27 mouse cellular contexts compared by ENCODE assay signal in genomic region chr1:25894169-25894568, GRCm38 (mm10).
A peak's percentile ranks its signal among the peaks of the same experiment; 100 is the strongest.
DNase-seq lines count a peak whose midpoint lies in the region; ATAC-seq and TF ChIP-seq lines count a peak whose summit lies in the region.
"Had no signal": no experiment of that assay in that cellular context is flagged by ENCODE, and none has a peak within 500 bp of the region (broad histone marks: within the 10 kb centered on the region; RNA-seq: fewer than 3 reads in every experiment).

No protein-coding gene starts in this region.

- in situ Hi-C loops in CH12.LX (cut with MboI; ENCODE audit: low pct_ligation_motif_present, low pct_unique_long_range_greater_than_20kb, low sequenced_read_pairs): no loop called here

- TF ChIP-seq CTCF in layer of hippocampus, adult 2 months (conservative IDR thresholded peaks at IDR 0.05): peak; percentile 53
- peak in 1 of 2 experiments; percentile 27; a peak in 2 of 4 replicates for TF ChIP-seq CTCF in CH12.LX (conservative IDR thresholded peaks at IDR 0.05 in 1 of 2, IDR thresholded peaks at IDR 0.05 in 1 of 2; ENCODE audit: low read depth in 2 of 2, low read length in 2 of 2)

- no peaks in the 10 kb centered on the region for H3K36me3 ChIP-seq in forebrain, embryonic 14.5 days (ENCODE audit: control insufficient read depth, insufficient read depth, low read length)
- H3K36me3 ChIP-seq in forebrain, embryonic 15.5 days: no peaks in the 10 kb centered on the region
- no peaks in the 10 kb centered on the region for H3K36me3 ChIP-seq in CH12.LX (replicated peaks in 1 of 2; ENCODE audit: control insufficient read depth in 1 of 2, insufficient read depth in 1 of 2, low read length in 1 of 2)
- H3K36me3 ChIP-seq: hindbrain, embryonic 10.5 days; kidney, embryonic 15.5 days; limb, embryonic 12.5 days; liver, embryonic 15.5 days; midbrain, embryonic 12.5 days; neural tube, embryonic 15.5 days had no signal

- TF ChIP-seq EP300 in CH12.LX (IDR thresholded peaks at IDR 0.05; ENCODE audit: low read length): no peak

- H3K4me2 ChIP-seq in forebrain, embryonic 14.5 days (ENCODE audit: low read length): no peak overlapping the region
- no peak overlapping the region for H3K4me2 ChIP-seq in forebrain, embryonic 15.5 days (replicated peaks)
- H3K4me2 ChIP-seq in CH12.LX (ENCODE audit: insufficient read depth, low read depth, poor library complexity, severe bottlenecking): no peak overlapping the region
- H3K4me2 ChIP-seq: kidney, embryonic 15.5 days; limb, embryonic 12.5 days; liver, embryonic 15.5 days; lung, embryonic 14.5 days; midbrain, embryonic 12.5 days; neural tube, embryonic 15.5 days had no signal

- peak; percentile 55 for DNase-seq in forebrain, embryonic 14.5 days (ENCODE audit: low spot score)
- no peak for DNase-seq in layer of hippocampus, adult 2 months (ENCODE audit: low spot score in 2 of 2)
- DNase-seq in layer of hippocampus, postnatal 25 days (ENCODE audit: extremely low spot score in 1 of 2, low spot score in 1 of 2): no peak
- no peak for DNase-seq in CH12.LX (ENCODE audit: extremely low read depth)
- DNase-seq in brain, adult 2 months (ENCODE audit: low read depth, low spot score): peak; percentile 22
- DNase-seq in gastrocnemius, postnatal 25 days: no peak
- DNase-seq: adrenal gland, adult 2 months; adrenal gland, postnatal 36 days; cerebellum, adult 8-10 months; heart, postnatal 14 days; kidney, adult 18-20 months; kidney, postnatal 25 days; lung, embryonic 14.5 days; right cerebral cortex, adult 18-20 months; spleen, adult 18-20 months; thymus, adult 18-20 months; thymus, postnatal 25 days had no signal

- H3K79me2 ChIP-seq in CH12.LX (replicated peaks; ENCODE audit: control insufficient read depth, extremely low read depth, insufficient read depth, poor library complexity, severe bottlenecking): no peaks in the 10 kb centered on the region

- H3K27me3 ChIP-seq in forebrain, embryonic 14.5 days (replicated peaks; ENCODE audit: control insufficient read depth, insufficient read depth, low read length): no peaks in the 10 kb centered on the region
- H3K27me3 ChIP-seq in forebrain, embryonic 15.5 days: no peaks in the 10 kb centered on the region
- no peaks in the 10 kb centered on the region for H3K27me3 ChIP-seq in CH12.LX (replicated peaks)
- H3K27me3 ChIP-seq: kidney, embryonic 15.5 days; limb, embryonic 12.5 days; liver, embryonic 15.5 days; midbrain, embryonic 12.5 days; neural tube, embryonic 15.5 days had no signal

- no peak for ATAC-seq in forebrain, embryonic 14.5 days
- no peak for ATAC-seq in forebrain, embryonic 15.5 days (replicated peaks)
- ATAC-seq: activated CD4-positive, CD25-positive, alpha-beta regulatory T cell, adult 4 months; CD4-positive, CD25-positive, alpha-beta regulatory T cell, adult 4 months; forebrain, embryonic 16.5 days had no signal

- TF ChIP-seq RAD21 in CH12.LX (IDR thresholded peaks at IDR 0.05; ENCODE audit: low read depth, low read length): peak; percentile 17

- TF ChIP-seq POLR2A in CH12.LX (IDR thresholded peaks at IDR 0.05; ENCODE audit: low read depth, low read length): no peak

- H3K4me1 ChIP-seq in forebrain, embryonic 14.5 days (ENCODE audit: control insufficient read depth, insufficient read depth, low read length): no peaks in the 10 kb centered on the region; the same call in 1 of the 2 replicates
- peaks cover 7% of the 10 kb centered on the region; the same call in 1 of the 2 replicates for H3K4me1 ChIP-seq in forebrain, embryonic 15.5 days
- no peaks in the 10 kb centered on the region for H3K4me1 ChIP-seq in CH12.LX (ENCODE audit: control insufficient read depth in 1 of 2, insufficient read depth in 2 of 2)
- H3K4me1 ChIP-seq: kidney, embryonic 15.5 days; limb, embryonic 12.5 days; liver, embryonic 15.5 days; midbrain, embryonic 12.5 days had no signal

- H3K4me3 ChIP-seq in forebrain, embryonic 14.5 days (ENCODE audit: low read depth, low read length): no peak overlapping the region
- H3K4me3 ChIP-seq in forebrain, embryonic 15.5 days: no peak overlapping the region
- no peak overlapping the region for H3K4me3 ChIP-seq in layer of hippocampus, adult 2 months
- H3K4me3 ChIP-seq in CH12.LX (replicated peaks in 1 of 3; ENCODE audit: low read depth in 2 of 3, low read length in 2 of 3, poor library complexity in 1 of 3): no peak overlapping the region
- H3K4me3 ChIP-seq: hindbrain, embryonic 10.5 days; kidney, embryonic 15.5 days; limb, embryonic 12.5 days; liver, embryonic 15.5 days; midbrain, embryonic 12.5 days; neural tube, embryonic 15.5 days had no signal

- 26% methylated on average over 2 of the region's 2 CpGs for WGBS in forebrain, embryonic 14.5 days
- WGBS in forebrain, embryonic 15.5 days: 33% methylated on average over 2 of the region's 2 CpGs

- H3K9ac ChIP-seq in forebrain, embryonic 14.5 days (ENCODE audit: low read length): no peak overlapping the region
- H3K9ac ChIP-seq in forebrain, embryonic 15.5 days (replicated peaks): no peak overlapping the region
- H3K9ac ChIP-seq in CH12.LX (ENCODE audit: insufficient read depth, low read depth): no peak overlapping the region
- H3K9ac ChIP-seq: kidney, embryonic 15.5 days; limb, embryonic 12.5 days; liver, embryonic 15.5 days; lung, embryonic 14.5 days; midbrain, embryonic 12.5 days; neural tube, embryonic 15.5 days had no signal

- no peaks in the 10 kb centered on the region for H3K9me3 ChIP-seq in forebrain, embryonic 14.5 days (replicated peaks; ENCODE audit: control insufficient read depth, low read length)
- no peaks in the 10 kb centered on the region for H3K9me3 ChIP-seq in forebrain, embryonic 15.5 days
- peaks cover 6% of the 10 kb centered on the region for H3K9me3 ChIP-seq in CH12.LX (replicated peaks; ENCODE audit: low read length)
- H3K9me3 ChIP-seq: hindbrain, embryonic 10.5 days; kidney, embryonic 15.5 days; limb, embryonic 12.5 days; liver, embryonic 15.5 days; neural tube, embryonic 15.5 days had no signal

- H3K27ac ChIP-seq in forebrain, embryonic 14.5 days (ENCODE audit: low read depth, low read length): no peak overlapping the region
- H3K27ac ChIP-seq in forebrain, embryonic 15.5 days (replicated peaks): no peak overlapping the region
- no peak overlapping the region for H3K27ac ChIP-seq in layer of hippocampus, adult 2 months
- H3K27ac ChIP-seq in CH12.LX (ENCODE audit: insufficient read depth, low read depth): no peak overlapping the region
- H3K27ac ChIP-seq: hindbrain, embryonic 10.5 days; kidney, embryonic 15.5 days; limb, embryonic 12.5 days; liver, embryonic 15.5 days; midbrain, embryonic 12.5 days; neural tube, embryonic 15.5 days had no signal

- dilution Hi-C loops in CH12.LX (cut with MboI; ENCODE audit: extremely low pct_ligation_motif_present, extremely low pct_unique_long_range_greater_than_20kb, low sequenced_read_pairs): no loop called here

TF ChIP-seq in CH12.LX, 34 proteins besides CTCF, POLR2A, EP300 and RAD21:
- TF ChIP-seq E2F4 (IDR thresholded peaks at IDR 0.05; ENCODE audit: insufficient replicate concordance, low read depth, low read length) (no peak), SMC3 (IDR thresholded peaks at IDR 0.05; ENCODE audit: low read depth, low read length) (peak; percentile 34)
TF ChIP-seq in CH12.LX: peak in this region for 1.

Comparison
In these comparisons a context has a peak if more than half of its experiments do, and no peak if none do; other contexts are left out.
1. DNase-seq: peak in forebrain, embryonic 14.5 days (single experiment) and brain, adult 2 months (single experiment); none in layer of hippocampus, adult 2 months (0 of 2), layer of hippocampus, postnatal 25 days (0 of 2), CH12.LX (single experiment) and gastrocnemius, postnatal 25 days (single experiment).